Comparison of ENCODE assay signal across 22 mouse cellular contexts in the genomic region with DNA sequence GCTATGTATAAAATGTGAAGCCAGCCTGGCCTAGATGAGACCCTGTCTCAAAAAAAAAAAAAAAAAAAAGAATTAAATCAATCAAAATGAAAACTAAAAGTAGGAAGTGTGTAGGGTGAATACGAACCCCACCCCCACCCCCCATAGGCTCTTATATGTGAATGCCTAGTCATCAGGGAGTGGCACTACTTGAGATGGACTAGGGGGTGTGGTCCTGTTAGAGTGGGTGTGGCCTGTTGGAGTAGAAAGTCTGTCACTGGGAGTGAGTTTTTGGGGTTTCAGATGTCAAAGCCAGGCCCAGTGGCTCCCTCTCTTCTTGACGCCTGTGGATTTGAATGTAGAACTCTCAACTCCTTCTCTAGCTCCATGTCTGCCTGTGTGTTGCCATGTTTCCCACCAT. TPM values are rescaled to one million over a fixed set of nuclear protein-coding genes. Genes with fewer than 3 reads are reported as not detected.
"Had no signal": no experiment of that assay in that cellular context is flagged by ENCODE, and none has a peak within 500 bp of the region (broad histone marks: within the 10 kb centered on the region; RNA-seq: fewer than 3 reads in every experiment).

No protein-coding gene starts in this region.

- ATAC-seq: midbrain, embryonic 15.5 days had no signal

- H3K4me3 ChIP-seq: kidney, embryonic 15.5 days; limb, embryonic 15.5 days; megakaryocyte, embryonic 14.5 days; midbrain, embryonic 15.5 days; neural tube, embryonic 13.5 days; stomach, embryonic 15.5 days had no signal

- H3K9ac ChIP-seq: kidney, embryonic 15.5 days; limb, embryonic 15.5 days; lung, embryonic 14.5 days; midbrain, embryonic 15.5 days; neural tube, embryonic 13.5 days; stomach, embryonic 15.5 days had no signal

- H3K36me3 ChIP-seq: kidney, embryonic 15.5 days; limb, embryonic 15.5 days; midbrain, embryonic 15.5 days; neural tube, embryonic 13.5 days; stomach, embryonic 15.5 days had no signal

- H3K4me1 ChIP-seq: kidney, embryonic 15.5 days; limb, embryonic 15.5 days; midbrain, embryonic 15.5 days; neural tube, embryonic 13.5 days; stomach, embryonic 15.5 days had no signal

- H3K9me3 ChIP-seq: kidney, embryonic 15.5 days; limb, embryonic 15.5 days; midbrain, embryonic 15.5 days; neural tube, embryonic 13.5 days; stomach, embryonic 15.5 days had no signal

- H3K4me2 ChIP-seq: kidney, embryonic 15.5 days; limb, embryonic 15.5 days; lung, embryonic 14.5 days; midbrain, embryonic 11.5 days; midbrain, embryonic 15.5 days; neural tube, embryonic 13.5 days; stomach, embryonic 15.5 days had no signal

- DNase-seq: kidney, adult 18-20 months; kidney, postnatal 25 days; layer of hippocampus, postnatal 36 days; lung, embryonic 14.5 days; lung, postnatal 10 days; lung, postnatal 4 days; right cerebral cortex, postnatal 14 days; thymus, adult 2 months; thymus, postnatal 25 days had no signal

- H3K27ac ChIP-seq: kidney, embryonic 15.5 days; limb, embryonic 15.5 days; midbrain, embryonic 15.5 days; neural tube, embryonic 13.5 days; stomach, embryonic 15.5 days had no signal

- H3K27me3 ChIP-seq: kidney, embryonic 15.5 days; limb, embryonic 15.5 days; midbrain, embryonic 15.5 days; neural tube, embryonic 13.5 days; stomach, embryonic 15.5 days had no signal

RNA-seq across cellular contexts. Expression of a gene that starts 45.5 kb away (rescaled TPM):
- total RNA-seq: layer of hippocampus, postnatal 36 days; left cerebral cortex, adult 8-10 months; left cerebral cortex, postnatal 25 days had no signal
- polyA plus RNA-seq: kidney, embryonic 15.5 days; limb, embryonic 11.5 days; limb, embryonic 15.5 days; lung, embryonic 14.5 days; midbrain, embryonic 11.5 days; midbrain, embryonic 15.5 days; neural tube, embryonic 13.5 days; spleen, adult 2 months; stomach, embryonic 15.5 days; testis, adult 2 months; thymus, adult 2 months; urinary bladder, adult 2 months had no signal
